Mouse (Mus musculus): ENCODE results near the gene Irf9. TPM values are rescaled to one million over a fixed set of nuclear protein-coding genes. Genes with fewer than 3 reads are reported as not detected.

Gene Irf9
- polyA plus RNA-seq, 1 experiment: 33.2 TPM

DNA sequence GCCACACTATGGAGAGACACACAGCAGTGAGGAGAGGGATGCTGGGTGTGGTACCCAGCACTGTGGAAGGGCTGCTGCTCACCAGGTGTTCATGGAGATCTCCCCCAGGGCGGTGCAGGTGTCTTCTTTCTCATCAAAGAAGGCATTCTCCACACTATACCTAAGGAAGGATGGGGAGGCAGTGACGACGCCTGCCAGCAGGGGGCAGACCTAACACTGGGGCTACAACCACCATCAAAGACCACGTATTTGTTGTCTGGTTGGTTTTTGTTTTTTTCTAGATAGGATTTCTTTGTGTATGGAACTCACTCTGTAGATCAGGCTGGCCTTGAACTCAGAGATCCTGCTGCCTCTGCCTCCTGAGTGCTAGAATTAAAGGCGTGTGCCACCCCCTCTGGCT, 25.9 kb downstream of the Irf9 start:
- TF ChIP-seq CTCF (IDR thresholded peaks at IDR 0.05; ENCODE audit: borderline replicate concordance, insufficient read depth, low read length): peak; percentile 84; the same call in 1 of the 2 replicates
- no peak for TF ChIP-seq POLR2A (IDR thresholded peaks at IDR 0.05; ENCODE audit: low read depth, low read length)
- H3K4me1 ChIP-seq (ENCODE audit: control insufficient read depth, insufficient read depth, low read length): 0 out of 2 replicates have a peak, but pooled peaks cover 4% of the 10 kb centered on the region
- no peak overlapping the region for H3K4me3 ChIP-seq (ENCODE audit: insufficient read depth, low read length)
- no peak overlapping the region for H3K27ac ChIP-seq (ENCODE audit: insufficient read depth, low read length)

DNA sequence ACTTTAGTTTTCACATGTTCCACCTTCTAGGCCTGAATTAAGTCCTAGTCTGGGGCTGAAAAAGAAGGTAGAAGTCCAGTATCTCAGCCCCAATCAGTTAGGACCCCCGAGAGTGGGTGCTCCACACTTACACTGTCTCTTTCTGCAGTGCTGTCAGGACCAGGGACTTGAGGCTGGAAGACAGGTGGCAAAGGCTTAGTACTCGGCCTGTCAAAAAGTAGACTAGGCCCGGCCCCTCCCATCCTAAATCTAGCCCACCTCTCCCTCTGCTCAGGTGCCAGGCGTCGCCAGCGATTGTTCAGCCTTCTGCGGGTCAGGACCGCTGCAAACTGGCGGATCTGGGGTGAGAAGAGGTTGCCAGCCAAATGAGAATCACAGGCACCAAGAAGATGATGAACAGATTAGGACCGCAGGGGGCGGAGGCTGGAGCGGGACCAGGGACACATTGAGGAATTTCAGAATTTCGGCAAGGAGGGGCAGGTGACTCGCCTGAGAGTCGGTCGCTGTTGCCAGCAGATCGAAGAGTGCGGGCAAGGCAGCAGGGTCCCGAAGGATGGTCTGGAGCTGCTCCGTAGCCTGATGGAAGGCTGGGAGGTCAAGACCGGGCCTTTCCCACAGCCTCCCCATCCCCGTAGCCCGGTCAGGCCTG, 31.6 kb downstream of the Irf9 start:
- TF ChIP-seq CTCF (IDR thresholded peaks at IDR 0.05; ENCODE audit: borderline replicate concordance, insufficient read depth, low read length) (no peak), POLR2A (IDR thresholded peaks at IDR 0.05; ENCODE audit: low read depth, low read length) (no peak)

DNA sequence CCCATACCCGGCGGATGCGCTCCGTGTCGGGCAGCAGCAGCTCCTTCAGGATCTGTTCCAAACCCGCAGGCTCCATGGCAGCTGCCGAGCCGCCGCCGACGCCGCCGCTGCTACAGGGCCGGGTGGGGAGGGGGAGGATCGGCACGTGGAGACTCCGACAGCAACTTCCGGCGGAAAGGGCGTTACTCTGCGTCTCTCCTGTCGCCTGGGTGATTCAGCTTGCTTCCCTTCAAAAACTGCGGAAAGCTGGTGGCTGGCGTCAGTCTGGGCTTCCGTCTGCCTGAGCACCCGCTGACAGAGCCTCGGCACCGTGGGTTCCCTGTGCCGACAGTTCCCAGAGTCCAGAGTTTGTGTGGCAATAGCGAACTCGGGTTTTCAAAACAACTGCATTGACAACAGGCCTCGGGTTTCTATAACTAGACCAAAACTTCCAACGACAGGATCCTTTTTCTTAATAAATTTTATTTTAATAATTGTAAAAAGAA, 32.2 kb downstream of the Irf9 start, which contains the start of gene Ipo4:
TSS of gene Ipo4 (minus strand) at position 435 of the 485 bp plus-strand sequence.
- Histone ChIP-seq H3K27ac (ENCODE audit: insufficient read depth, low read length) (peak within 1 kb of the TSS; percentile 84), H3K4me3 (ENCODE audit: insufficient read depth, low read length) (peak within 1 kb of the TSS; percentile 85), H3K4me1 (ENCODE audit: control insufficient read depth, insufficient read depth, low read length) (0 out of 2 replicates have a peak, but pooled peaks cover 4% of the 10 kb centered on the region)
- TF ChIP-seq POLR2A (IDR thresholded peaks at IDR 0.05; ENCODE audit: low read depth, low read length): peak; percentile 83
- TF ChIP-seq CTCF (IDR thresholded peaks at IDR 0.05; ENCODE audit: borderline replicate concordance, insufficient read depth, low read length): no peak

More for the DNA sequence above, 31.6 kb downstream of the Irf9 start:
- Histone ChIP-seq H3K4me3 (ENCODE audit: insufficient read depth, low read length) (peak overlapping the region; percentile 85), H3K4me1 (ENCODE audit: control insufficient read depth, insufficient read depth, low read length) (0 out of 2 replicates have a peak, but pooled peaks cover 4% of the 10 kb centered on the region), H3K27ac (ENCODE audit: insufficient read depth, low read length) (peak overlapping the region; percentile 84)

DNA sequence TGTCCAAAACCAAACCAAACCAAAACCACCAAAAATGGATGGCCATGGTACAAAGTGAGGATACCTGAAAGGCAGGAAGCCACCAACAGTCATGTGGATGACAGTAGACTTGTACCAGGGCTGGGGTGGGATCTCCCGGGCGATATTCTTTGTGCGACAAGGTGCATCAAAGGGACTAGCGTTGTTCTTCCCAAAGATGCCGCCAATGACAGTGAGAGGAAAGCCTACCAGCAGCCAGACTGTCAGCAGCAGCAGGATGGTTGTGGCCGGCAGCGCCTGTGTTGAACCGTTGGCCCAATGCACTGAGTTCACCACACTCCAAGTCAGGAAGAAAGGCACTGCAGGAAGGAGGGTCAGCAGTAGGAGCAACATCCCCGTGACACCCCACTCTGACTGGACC, 34.4 kb downstream of the Irf9 start, which contains the start of gene Gm49378:
TSS of gene Gm49378 (minus strand) at position 101 of the 400 bp plus-strand sequence.
- no peak within 1 kb of the TSS for H3K4me3 ChIP-seq (ENCODE audit: insufficient read depth, low read length)
- TF ChIP-seq POLR2A (IDR thresholded peaks at IDR 0.05; ENCODE audit: low read depth, low read length) (no peak), CTCF (IDR thresholded peaks at IDR 0.05; ENCODE audit: borderline replicate concordance, insufficient read depth, low read length) (no peak)
- 0 out of 2 replicates have a peak, but pooled peaks cover 4% of the 10 kb centered on the region for H3K4me1 ChIP-seq (ENCODE audit: control insufficient read depth, insufficient read depth, low read length)
- no peak within 1 kb of the TSS for H3K27ac ChIP-seq (ENCODE audit: insufficient read depth, low read length)

DNA sequence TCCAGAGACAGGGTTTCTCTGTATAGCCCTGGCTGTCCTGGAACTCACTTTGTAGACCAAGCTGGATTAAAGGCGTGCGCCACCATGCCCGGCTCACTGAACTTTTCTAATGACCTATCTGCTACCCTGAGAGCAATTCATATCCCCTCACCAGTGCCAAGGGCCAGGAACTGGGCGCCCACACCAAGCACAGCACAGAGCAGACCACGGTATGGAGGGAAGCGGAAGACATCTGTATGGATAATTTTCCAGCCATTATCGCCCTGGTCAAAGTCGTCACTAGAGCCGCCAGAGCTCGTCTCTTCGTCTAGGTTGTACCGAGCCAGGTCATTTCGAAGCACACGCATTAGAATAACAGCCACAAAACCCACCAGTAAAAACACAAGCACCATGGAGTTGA, 37.4 kb downstream of the Irf9 start:
- Histone ChIP-seq H3K4me3 (ENCODE audit: insufficient read depth, low read length) (no peak overlapping the region), H3K4me1 (ENCODE audit: control insufficient read depth, insufficient read depth, low read length) (no peaks in the 10 kb centered on the region)
- TF ChIP-seq CTCF (IDR thresholded peaks at IDR 0.05; ENCODE audit: borderline replicate concordance, insufficient read depth, low read length) (no peak), POLR2A (IDR thresholded peaks at IDR 0.05; ENCODE audit: low read depth, low read length) (no peak)

DNA sequence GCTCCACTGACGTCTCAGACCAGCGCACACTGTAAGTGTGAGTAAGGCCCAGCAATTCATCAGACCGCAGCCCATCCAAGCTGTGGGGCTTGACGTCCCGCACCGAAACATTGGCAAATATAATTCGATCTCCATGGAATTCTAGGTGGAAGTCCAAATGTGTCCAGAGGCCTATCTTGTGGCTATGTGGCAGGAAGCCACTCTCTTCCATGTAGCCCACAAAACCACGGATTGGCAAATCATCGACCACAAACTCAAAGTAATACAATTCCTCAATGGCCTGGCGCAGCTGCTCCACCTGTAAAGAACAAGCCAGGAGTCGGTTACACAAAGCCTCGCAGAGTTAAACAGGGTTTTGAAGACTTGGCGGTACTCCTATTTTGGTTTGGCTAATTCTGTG, 37.9 kb downstream of the Irf9 start:
- H3K4me3 ChIP-seq (ENCODE audit: insufficient read depth, low read length): no peak overlapping the region
- H3K27ac ChIP-seq (ENCODE audit: insufficient read depth, low read length): no peak overlapping the region
- no peak for TF ChIP-seq CTCF (IDR thresholded peaks at IDR 0.05; ENCODE audit: borderline replicate concordance, insufficient read depth, low read length)
- TF ChIP-seq POLR2A (IDR thresholded peaks at IDR 0.05; ENCODE audit: low read depth, low read length): no peak
- no peaks in the 10 kb centered on the region for H3K4me1 ChIP-seq (ENCODE audit: control insufficient read depth, insufficient read depth, low read length)

More for the DNA sequence above, 37.4 kb downstream of the Irf9 start:
- H3K27ac ChIP-seq (ENCODE audit: insufficient read depth, low read length): no peak overlapping the region

DNA sequence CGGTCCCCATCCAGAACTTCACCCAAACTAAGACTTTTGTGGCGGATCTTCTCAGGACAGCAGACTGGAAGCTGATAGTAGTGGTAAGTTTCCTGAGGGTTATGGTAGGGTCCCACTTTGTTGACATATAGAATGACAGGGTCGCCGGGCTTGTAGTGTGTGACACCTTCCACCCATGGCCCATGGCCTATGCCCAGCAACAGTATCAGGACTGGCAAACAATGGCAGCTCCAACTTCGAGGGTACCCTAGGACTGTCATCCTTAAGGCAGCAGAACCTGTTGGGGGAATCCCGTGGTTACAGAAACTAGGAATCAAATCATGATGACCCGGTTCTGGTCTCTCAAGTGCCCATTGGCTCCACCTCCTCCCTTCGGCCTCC, 39.3 kb downstream of the Irf9 start:
- Histone ChIP-seq H3K4me3 (ENCODE audit: insufficient read depth, low read length) (peak overlapping the region; percentile 83), H3K27ac (ENCODE audit: insufficient read depth, low read length) (peak overlapping the region; percentile 92), H3K4me1 (ENCODE audit: control insufficient read depth, insufficient read depth, low read length) (no peaks in the 10 kb centered on the region)
- TF ChIP-seq CTCF (IDR thresholded peaks at IDR 0.05; ENCODE audit: borderline replicate concordance, insufficient read depth, low read length) (no peak), POLR2A (IDR thresholded peaks at IDR 0.05; ENCODE audit: low read depth, low read length) (no peak)

DNA sequence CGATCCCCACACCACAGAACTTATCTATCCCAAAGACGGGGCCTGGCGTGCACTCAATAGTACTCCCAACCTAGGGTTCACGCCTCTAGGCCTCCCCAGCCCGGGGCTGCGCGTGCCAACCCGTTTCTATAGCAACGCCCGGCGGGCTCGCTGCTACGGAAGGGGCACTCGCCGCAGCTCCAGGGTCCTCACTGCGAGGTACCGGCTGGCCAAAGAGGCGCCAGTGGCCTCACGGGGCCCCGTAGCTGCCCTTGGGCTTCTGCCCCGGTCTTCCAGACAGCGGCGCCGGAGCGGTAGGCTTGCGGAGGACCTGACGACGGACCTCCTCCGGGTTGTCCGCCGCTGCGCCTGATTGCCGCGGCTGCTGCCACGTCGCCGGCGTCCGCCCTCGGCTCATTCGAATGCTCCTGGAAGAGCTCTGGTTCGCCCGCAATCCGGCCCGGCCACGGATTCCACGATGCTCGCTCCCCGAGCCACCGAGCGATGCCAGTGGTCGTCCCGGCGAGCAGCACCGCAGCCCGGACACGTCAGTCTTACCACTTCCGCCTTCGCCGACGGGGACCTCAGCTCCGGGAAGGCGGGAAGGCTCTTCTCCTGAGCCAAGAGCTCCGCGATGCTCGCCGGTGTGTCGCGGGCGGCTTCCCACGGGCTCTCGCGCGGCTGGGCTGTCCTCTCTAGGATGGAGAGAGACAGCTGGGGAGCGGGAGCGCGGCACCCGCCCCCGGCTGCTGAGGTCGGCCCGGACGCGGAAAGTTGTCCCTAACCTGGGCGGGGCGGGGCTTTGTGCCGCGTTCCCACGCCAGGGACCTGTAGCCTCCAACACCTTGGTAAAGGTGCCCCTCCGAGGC, 39.9 kb downstream of the Irf9 start, which contains the start of gene Tm9sf1:
TSS of gene Tm9sf1 (minus strand) at position 747 of the 848 bp plus-strand sequence.
- Histone ChIP-seq H3K4me1 (ENCODE audit: control insufficient read depth, insufficient read depth, low read length) (no peaks in the 10 kb centered on the region), H3K27ac (ENCODE audit: insufficient read depth, low read length) (peak within 1 kb of the TSS; percentile 92), H3K4me3 (ENCODE audit: insufficient read depth, low read length) (peak within 1 kb of the TSS; percentile 83)
- TF ChIP-seq CTCF (IDR thresholded peaks at IDR 0.05; ENCODE audit: borderline replicate concordance, insufficient read depth, low read length) (no peak), POLR2A (IDR thresholded peaks at IDR 0.05; ENCODE audit: low read depth, low read length) (peak; percentile 49)

DNA sequence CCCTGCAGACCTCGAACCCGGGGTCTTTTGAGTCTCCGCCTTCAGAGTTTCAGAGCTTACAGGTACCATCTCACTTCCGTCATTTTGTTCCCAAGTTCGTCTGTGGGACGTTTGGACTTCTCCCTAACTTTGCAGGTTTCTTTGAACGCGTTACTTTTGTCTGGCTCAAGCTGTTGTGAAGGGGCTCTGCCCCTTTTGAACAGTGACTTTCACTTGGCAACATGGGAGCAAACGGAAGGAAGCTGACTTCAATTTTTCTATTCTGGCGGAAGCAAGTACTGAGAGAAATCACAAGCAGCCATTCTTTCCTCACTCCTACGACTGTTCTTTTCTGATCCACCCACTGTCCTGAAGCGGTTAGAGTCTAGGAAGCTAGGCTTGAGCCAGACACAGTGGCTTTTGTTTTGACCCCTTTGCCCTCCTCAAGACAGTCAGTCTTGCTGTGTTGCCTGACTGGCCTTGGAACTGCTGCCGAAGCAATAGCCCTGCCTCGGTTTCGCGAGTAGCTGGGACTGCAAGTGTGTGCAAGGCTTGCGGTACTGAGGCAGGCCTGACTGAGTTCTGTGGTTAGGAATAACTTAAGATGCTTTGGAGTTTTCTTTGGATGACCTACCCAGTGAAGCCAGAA, 41.0 kb downstream of the Irf9 start:
- Histone ChIP-seq H3K27ac (ENCODE audit: insufficient read depth, low read length) (peak overlapping the region; percentile 4; the same call in 1 of the 2 replicates), H3K4me3 (ENCODE audit: insufficient read depth, low read length) (peak overlapping the region; percentile 83), H3K4me1 (ENCODE audit: control insufficient read depth, insufficient read depth, low read length) (no peaks in the 10 kb centered on the region)
- TF ChIP-seq POLR2A (IDR thresholded peaks at IDR 0.05; ENCODE audit: low read depth, low read length) (no peak), CTCF (IDR thresholded peaks at IDR 0.05; ENCODE audit: borderline replicate concordance, insufficient read depth, low read length) (no peak)
